Mouse (Mus musculus) thymus, adult 2 months (tissue): Measurements from ENCODE around the gene Sdc4. TPM values are rescaled to one million over a fixed set of nuclear protein-coding genes. Genes with fewer than 3 reads are reported as not detected.

ENCODE experiments used
- DNase-seq: peaks from one replicate; pipeline ENCODE4 v3.0.0; 2021
- H3K27ac ChIP-seq: fragments of 200-500 bp; 2 replicates; pipeline ENCODE4 v1.5.1; 2012; ENCODE audit warnings: low read length, control low read depth; ENCODE audit not compliant: control insufficient read depth, insufficient read depth
- H3K27me3 ChIP-seq: fragments of 200-500 bp; 2 replicates; pipeline ENCODE4 v1.6.1; 2012; ENCODE audit warnings: mild to moderate bottlenecking, low read length, moderate library complexity, mixed read lengths; ENCODE audit not compliant: control insufficient read depth, insufficient read depth
- H3K36me3 ChIP-seq: fragments of 200-500 bp; 2 replicates; pipeline ENCODE4 v1.6.1; 2012; ENCODE audit warnings: mild to moderate bottlenecking, low read length, moderate library complexity; ENCODE audit not compliant: control insufficient read depth, insufficient read depth
- H3K4me1 ChIP-seq: fragments of 200-500 bp; replicated peaks from 2 replicates; pipeline ENCODE4 v1.6.1; 2012; ENCODE audit warnings: low read length; ENCODE audit not compliant: control insufficient read depth, insufficient read depth
- H3K4me3 ChIP-seq: fragments of 200-500 bp; 2 replicates; pipeline ENCODE4 v1.5.1; 2012; ENCODE audit warnings: mild to moderate bottlenecking, low read length, control low read depth, moderate library complexity; ENCODE audit not compliant: control insufficient read depth, insufficient read depth
- CTCF ChIP-seq: fragments of 200-500 bp; IDR thresholded peaks from 2 replicates; pipeline ENCODE4 v1.5.1; 2012; ENCODE audit warnings: mild to moderate bottlenecking, control low read depth, low read length, moderate library complexity, borderline replicate concordance; ENCODE audit not compliant: control insufficient read depth, poor library complexity, insufficient read depth; ENCODE audit errors: extremely low read depth
- POLR2A ChIP-seq: fragments of 200-500 bp; IDR thresholded peaks from 2 replicates; pipeline ENCODE4 v1.6.1; 2012; ENCODE audit warnings: mild to moderate bottlenecking, low read length, control low read depth, moderate library complexity; ENCODE audit not compliant: control insufficient read depth, poor library complexity, insufficient read depth; ENCODE audit errors: extremely low read depth
- WGBS: fragments of 180-500 bp; shearing (Covaris S2); methylation state at CpG from one replicate; pipeline ENCODE4 v1.1.7; 2018; 5-methylcytosine and 5-hydroxymethylcytosine counted together
- polyA plus RNA-seq: library from polyadenylated mRNA; depleted of rRNA; stranded (reverse); fragments of >200 nt; gene quantifications from 2 replicates; pipeline ENCODE4 v1.2.3, GENCODE M21; 2012; rRNA removed

Sdc4 gene
- polyA plus RNA-seq, result 18.6 TPM in 2 replicates

DNA sequence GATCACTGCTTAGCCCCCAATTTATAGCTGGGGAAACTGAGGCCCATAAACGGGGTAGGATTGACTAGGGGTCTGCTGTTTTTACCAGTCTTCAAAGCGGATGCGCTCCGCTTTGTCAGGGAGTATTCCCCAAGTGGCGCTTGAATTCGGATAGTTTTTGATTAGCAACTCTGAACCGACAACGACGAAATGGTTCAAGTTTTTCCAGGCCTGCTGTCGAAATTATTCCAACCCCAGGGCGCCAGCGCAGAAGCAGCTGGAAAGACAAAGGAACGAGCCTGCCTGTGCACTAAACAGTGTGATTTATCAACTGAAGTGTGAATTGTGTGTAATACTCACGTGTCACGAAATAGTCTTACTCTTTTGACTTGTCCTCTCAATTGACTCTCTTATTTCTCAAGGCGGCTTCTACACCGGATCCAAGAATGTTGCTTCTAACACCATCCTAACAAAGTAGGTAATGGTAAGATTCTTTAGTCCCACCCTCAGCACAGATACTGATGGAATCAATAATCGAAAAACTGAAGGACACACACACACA is at the start of gene Sdc4:
Sdc4 (minus strand) TSS at position 428 of the 541 bp plus-strand sequence.
- H3K27me3 ChIP-seq, result peaks cover 6% of the 10 kb centered on the region; the same call in 1 of the 2 replicates
- peaks cover 31% of the 10 kb centered on the region for H3K4me1 ChIP-seq
- TF ChIP-seq POLR2A, result no peak
- no peak for TF ChIP-seq CTCF
- DNase-seq, result no peak
- H3K36me3 ChIP-seq, result no peaks in the 10 kb centered on the region
- peak within 1 kb of the TSS; percentile 54 for H3K4me3 ChIP-seq
- WGBS, result 30% methylated on average over 18 of the region's 18 CpGs
- no peak within 1 kb of the TSS for H3K27ac ChIP-seq

DNA sequence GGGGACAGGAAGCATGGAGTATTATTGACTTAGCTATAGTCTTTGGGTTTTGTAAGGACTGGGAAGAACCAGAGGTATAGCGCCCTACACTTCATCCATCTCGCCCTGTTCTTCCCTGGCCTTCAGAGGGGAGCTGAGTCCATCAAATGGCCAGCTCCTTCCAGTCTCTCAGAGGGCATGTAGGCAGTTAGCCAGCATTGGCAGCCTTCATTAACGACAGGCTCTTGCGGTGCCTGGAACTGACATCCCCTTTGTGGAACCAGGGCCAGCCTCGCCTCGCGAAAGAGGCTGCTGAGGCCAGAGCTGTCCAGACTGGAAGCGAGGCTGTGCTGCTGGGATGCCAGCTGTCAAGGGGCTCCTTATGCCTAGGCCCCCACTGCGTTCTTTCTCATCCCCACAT is 44.1 kb upstream of the Sdc4 start:
- Histone ChIP-seq H3K27me3 (peaks cover 14% of the 10 kb centered on the region; the same call in 1 of the 2 replicates), H3K4me3 (no peak overlapping the region), H3K36me3 (no peaks in the 10 kb centered on the region), H3K27ac (no peak overlapping the region), H3K4me1 (peaks cover 5% of the 10 kb centered on the region)
- DNase-seq, result no peak
- 89% methylated on average over 9 of the region's 9 CpGs for WGBS
- no peak for TF ChIP-seq POLR2A
- no peak for TF ChIP-seq CTCF

DNA sequence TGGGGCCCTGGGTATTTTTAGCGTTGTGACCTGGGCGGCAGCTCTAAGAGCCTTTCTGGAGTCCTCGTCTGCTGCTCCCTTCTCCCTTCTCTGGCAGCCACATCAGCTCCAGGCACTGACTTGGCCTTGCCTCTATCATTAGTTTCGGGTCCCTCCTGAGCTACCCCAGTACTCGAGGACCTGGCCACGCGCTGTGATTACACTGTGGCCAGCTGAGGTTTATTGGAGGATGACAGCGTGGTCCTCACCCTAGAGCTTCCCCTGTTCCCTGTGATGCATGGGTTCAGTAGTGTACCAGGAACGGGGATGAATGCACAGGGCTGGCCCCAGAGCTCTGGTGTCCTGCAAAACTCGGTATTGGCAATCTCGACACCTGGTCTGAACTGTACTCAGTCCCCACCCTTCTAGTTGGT is 43.4 kb upstream of the Sdc4 start:
- Histone ChIP-seq H3K36me3 (no peaks in the 10 kb centered on the region), H3K27me3 (peaks cover 14% of the 10 kb centered on the region; the same call in 1 of the 2 replicates), H3K4me3 (peak overlapping the region; percentile 46; the same call in 1 of the 2 replicates), H3K4me1 (peaks cover 5% of the 10 kb centered on the region), H3K27ac (no peak overlapping the region)
- WGBS, result 24% methylated on average over 11 of the region's 11 CpGs
- TF ChIP-seq POLR2A (no peak), CTCF (no peak)
- DNase-seq, result no peak

DNA sequence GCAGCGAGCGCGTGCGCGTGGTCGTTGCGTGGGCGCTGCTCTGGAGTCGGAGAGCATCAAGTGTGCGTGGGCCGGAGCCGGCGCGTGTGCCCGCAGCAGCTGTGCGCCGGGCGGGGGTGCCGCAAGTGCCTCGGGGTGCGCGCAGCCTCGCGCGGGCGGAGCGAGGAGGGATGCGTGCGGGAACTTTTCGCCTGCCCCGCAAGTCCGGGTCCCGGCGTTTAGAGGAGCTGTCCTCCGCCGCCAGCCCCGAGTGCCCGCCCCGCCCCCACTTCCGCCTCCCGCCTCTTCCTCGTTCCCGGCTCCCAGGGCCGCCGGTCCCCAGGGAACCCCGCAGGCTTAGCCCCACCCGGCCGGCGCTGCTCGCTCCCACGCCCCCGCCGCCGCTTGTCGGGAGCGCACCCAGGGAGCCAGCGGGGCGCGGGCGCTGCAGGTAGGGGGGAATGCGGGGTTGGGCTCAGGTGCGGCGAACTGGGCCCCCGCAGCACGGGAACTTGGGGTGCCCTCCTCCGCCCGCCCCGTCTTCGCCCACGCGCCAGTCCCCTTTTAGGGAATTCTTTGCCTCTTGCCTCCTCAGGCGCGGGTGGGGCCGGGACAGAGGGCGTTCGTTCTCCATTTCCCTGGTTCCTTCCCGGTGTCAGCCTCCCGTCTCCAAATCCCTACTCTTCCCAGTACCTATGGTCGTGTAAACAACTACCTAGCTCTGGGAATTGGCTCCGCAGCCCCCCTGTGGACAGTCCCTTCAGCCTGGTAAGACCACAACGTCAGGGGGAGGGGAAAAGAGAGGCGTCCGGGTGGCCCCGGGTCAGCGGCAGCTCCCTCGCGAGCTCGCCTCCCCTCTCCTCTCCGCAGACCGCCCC is 42.8 kb upstream of the Sdc4 start:
- Histone ChIP-seq H3K36me3 (no peaks in the 10 kb centered on the region), H3K27ac (no peak overlapping the region), H3K27me3 (peaks cover 14% of the 10 kb centered on the region; the same call in 1 of the 2 replicates), H3K4me3 (peak overlapping the region; percentile 46), H3K4me1 (peaks cover 5% of the 10 kb centered on the region)
- WGBS, result 1% methylated on average over 83 of the region's 90 CpGs
- DNase-seq, result peak; percentile 7
- TF ChIP-seq POLR2A, result no peak
- no peak for TF ChIP-seq CTCF

DNA sequence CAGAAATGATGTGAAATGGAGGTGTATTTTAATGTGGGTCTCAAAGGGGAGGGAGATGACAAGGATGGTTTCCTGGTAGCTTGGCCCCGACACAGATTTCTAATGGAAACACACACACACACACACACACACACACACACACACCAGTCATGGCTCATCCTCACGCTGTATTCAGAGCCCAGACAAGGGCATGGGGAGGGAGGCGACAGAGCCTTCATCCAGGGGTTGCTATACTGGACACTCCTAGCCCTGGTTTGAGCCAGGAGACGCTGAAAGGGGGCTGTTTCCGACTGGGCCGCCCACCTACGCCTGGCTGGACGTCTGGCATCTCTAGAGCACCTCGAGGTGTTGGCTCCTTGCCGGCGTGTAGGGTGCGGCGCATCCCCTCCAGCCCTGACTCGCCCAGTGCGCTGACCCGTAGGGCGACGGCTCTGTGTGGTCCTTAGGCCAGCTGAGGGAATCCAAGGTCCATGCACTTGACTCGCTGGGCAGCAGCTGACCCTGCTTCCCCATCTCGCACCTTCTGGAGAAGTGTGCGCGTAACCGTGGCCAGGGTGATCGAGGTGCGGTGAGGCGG is 42.1 kb upstream of the Sdc4 start, which contains the start of gene Dbndd2:
Dbndd2 (plus strand) TSS at position 426 of the 577 bp plus-strand sequence.
- WGBS, result 14% methylated on average over 26 of the region's 26 CpGs
- Histone ChIP-seq H3K4me3 (peak within 1 kb of the TSS; percentile 46), H3K4me1 (peaks cover 5% of the 10 kb centered on the region), H3K27me3 (peaks cover 14% of the 10 kb centered on the region; the same call in 1 of the 2 replicates), H3K36me3 (no peaks in the 10 kb centered on the region), H3K27ac (no peak within 1 kb of the TSS)
- no peak for DNase-seq
- TF ChIP-seq CTCF (no peak), POLR2A (no peak)

DNA sequence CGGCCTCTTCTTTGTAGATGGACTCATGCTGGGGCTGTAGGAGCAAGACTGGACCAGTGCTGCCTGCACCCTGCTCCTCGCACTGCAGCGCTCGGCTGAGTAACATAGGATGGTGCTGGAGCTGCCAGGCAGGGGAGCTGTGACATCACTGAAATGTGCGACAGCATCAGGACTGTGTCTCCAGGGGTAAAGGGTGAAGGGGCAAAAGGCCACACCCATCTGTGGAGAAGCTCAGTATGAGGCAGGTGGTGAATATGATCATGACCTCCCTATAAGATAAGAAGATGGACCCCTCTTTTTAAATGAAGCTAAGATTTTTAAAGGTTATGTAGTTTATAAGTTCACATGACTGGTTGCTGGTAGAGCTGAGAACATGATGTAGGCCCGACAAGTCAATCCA is 29.9 kb upstream of the Sdc4 start, which contains the start of gene Trp53tg5:
Trp53tg5 (minus strand) TSS at position 101 of the 400 bp plus-strand sequence.
- WGBS, result 95% methylated on average over 6 of the region's 6 CpGs
- Histone ChIP-seq H3K4me3 (no peak within 1 kb of the TSS), H3K36me3 (peaks cover 4% of the 10 kb centered on the region; the same call in 1 of the 2 replicates), H3K27me3 (no peaks in the 10 kb centered on the region), H3K27ac (no peak within 1 kb of the TSS), H3K4me1 (no peaks in the 10 kb centered on the region)
- DNase-seq, result no peak
- TF ChIP-seq POLR2A (no peak), CTCF (no peak)
